Mouse (Mus musculus) liver (tissue): ENCODE measurements around the gene Gm10840.

Experiments used
- DNase-seq: peaks from one replicate; pipeline ENCODE4 v3.0.0-alpha.2; 2020; ENCODE audit warnings: mixed read lengths

The Gm10840 gene

GRCm38 (mm10) chr11:106159921-106160840, 469 bp upstream of the Gm10840 start:
- peak; percentile 75 for DNase-seq

GRCm38 (mm10) chr11:106162237-106162636, 1.6 kb downstream of the Gm10840 start:
- DNase-seq, result no peak

DNA sequence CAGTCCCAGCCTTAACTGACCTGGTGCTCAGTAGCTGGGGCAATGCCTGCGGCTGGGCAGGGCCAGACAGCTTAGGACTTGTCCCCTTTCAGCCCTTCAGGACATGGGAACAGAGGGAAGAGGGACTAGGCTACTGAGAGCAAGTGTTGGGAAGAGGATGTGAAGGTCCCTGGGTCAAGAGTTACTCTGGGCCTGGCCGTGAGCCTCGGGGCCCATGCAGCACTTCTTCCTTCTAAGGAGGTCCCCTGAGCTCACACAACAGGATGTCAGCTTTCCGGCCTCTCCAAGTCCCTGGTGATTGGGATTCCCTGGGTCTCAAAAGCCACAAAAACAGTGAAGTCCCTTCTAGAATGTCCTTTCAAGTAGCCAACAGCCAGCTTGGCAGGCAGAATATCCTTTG, 2.9 kb downstream of the Gm10840 start:
- DNase-seq, result no peak

GRCm38 (mm10) chr11:106164601-106165180, 4.0 kb downstream of the Gm10840 start:
- no peak for DNase-seq

GRCm38 (mm10) chr11:106167435-106167834, 6.8 kb downstream of the Gm10840 start:
- DNase-seq, result no peak

GRCm38 (mm10) chr11:106170807-106171206, 10.2 kb downstream of the Gm10840 start:
- peak; percentile 24 for DNase-seq

- DNase-seq, result no peak
Measured at GRCm38 (mm10) chr11:106173228-106173627, 12.6 kb downstream of the Gm10840 start.

DNA sequence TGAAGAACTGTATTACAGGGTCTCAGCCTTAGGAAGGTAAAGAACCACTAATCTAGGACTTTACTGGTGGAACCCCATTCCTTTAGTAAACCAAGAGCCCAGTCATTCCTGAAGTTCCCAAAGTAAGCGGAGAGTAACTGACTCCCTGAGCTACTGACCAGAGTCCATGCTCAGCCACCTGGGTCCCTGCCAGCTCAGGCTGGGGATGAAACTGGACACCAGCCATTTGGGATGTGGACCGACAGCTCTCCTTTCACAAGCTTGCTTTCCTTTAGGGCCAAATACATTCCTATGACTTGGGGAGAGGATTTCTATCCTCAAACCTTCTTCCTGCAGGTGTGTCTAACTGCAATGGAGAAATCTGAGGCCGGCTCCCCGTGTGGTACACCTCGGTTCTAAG, 13.7 kb downstream of the Gm10840 start:
- DNase-seq, result no peak

- DNase-seq, result no peak
Measured at GRCm38 (mm10) chr11:106175081-106175480, 14.4 kb downstream of the Gm10840 start.

GRCm38 (mm10) chr11:106176372-106176771, 15.7 kb downstream of the Gm10840 start:
- DNase-seq, result no peak

DNA sequence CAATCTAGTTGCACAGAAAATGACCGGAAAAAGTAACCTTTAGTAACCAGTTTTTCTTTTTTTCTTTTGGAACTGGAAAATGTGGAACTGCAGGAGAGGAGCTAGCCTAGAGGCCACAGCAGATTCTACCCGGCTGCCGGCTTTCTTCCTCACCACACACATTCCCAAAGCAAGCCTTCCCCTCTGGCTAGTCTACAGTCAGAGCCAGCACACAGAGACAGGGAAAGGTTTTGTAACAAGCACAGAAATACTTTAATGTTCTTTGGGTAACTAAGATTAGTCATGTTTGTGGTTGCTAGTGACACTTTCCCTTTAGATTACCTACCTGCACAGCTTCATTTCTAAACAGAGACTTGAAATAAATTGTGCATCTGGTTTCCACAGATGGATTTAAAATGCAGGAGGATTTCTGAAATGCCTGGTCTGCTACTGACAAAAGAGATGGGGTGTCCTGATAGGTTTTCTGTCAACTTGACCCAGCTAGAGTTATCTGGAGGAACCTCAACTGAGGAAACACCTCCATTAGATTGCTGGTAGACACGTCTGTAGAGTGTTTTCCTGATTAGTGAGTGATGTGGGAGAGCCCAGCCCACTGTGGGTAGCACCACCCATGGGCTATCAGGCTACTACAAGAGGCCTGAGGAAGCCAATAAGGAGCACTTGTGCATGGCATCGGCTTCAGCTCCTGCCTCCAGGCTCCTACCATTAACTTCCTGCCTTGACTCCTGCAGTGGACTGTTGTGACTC, 17.6 kb downstream of the Gm10840 start:
- peak; percentile 67 for DNase-seq

GRCm38 (mm10) chr11:106179711-106180448, 19.2 kb downstream of the Gm10840 start:
- DNase-seq, result no peak

- DNase-seq, result no peak
Measured at GRCm38 (mm10) chr11:106180449-106180801, 19.8 kb downstream of the Gm10840 start.

DNA sequence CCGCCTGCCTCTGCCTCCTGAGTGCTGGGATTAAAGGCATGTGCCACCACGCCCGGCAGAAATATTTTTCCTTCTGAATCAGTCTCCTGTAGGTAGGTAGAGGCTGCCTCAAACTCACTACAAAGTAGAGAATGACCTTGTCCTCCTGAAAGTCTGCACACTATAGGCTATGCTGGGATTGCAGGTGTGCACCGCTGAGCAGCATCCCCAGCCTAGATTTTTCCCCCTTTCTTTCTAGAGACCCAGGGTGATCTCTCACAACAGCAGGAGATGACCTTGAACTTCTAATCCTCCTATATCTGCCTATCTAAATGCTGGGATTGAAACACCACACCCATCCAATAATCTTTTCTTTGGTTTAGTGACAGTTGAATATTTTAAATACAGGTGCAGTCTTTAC, 26.7 kb downstream of the Gm10840 start:
- no peak for DNase-seq

DNA sequence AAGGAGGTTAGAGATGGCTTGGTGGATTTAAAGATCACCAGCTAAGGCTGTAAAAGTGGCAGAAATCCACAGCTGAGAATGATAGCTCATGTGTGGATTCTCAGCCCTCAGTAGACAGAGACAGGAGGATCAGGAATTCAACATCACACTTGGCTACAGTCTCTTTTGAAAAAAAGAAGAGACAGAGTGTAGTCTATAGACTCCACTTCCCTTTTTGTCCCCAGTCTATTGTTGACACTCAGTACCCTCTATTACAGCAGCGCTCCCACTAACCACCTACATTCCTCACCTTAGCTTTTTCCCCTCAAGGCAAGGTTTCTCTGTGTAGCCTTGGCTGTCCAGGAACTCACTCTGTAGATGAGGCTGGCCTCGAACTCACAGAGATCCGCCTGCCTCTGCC, 31.1 kb downstream of the Gm10840 start:
- DNase-seq, result no peak

- DNase-seq, result no peak
Measured at GRCm38 (mm10) chr11:106192241-106192640, 31.6 kb downstream of the Gm10840 start.

- DNase-seq, result peak; percentile 56
Measured at GRCm38 (mm10) chr11:106192657-106193370, 32.2 kb downstream of the Gm10840 start.

GRCm38 (mm10) chr11:106193371-106194154, 32.9 kb downstream of the Gm10840 start:
- DNase-seq, result peak; percentile 99

DNA sequence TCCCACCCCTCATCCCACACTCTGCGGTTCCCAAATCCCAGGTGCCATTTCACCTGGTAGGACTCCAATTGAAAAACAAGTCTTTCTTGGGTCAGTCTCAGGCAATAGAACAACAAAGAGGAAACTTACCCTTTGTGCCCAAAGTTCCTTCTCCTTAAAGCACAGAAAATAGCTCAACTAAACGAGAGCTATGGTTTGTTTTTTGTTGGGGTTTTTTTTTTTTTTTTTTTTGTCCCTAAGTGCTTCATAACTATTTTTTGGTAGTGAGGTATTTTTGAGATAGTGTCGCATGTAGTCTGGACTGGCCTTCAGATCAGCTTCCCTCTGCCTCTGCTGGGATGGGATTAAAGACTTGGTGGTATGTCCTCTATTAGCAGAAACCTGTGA, 33.5 kb downstream of the Gm10840 start:
- DNase-seq, result no peak

DNA sequence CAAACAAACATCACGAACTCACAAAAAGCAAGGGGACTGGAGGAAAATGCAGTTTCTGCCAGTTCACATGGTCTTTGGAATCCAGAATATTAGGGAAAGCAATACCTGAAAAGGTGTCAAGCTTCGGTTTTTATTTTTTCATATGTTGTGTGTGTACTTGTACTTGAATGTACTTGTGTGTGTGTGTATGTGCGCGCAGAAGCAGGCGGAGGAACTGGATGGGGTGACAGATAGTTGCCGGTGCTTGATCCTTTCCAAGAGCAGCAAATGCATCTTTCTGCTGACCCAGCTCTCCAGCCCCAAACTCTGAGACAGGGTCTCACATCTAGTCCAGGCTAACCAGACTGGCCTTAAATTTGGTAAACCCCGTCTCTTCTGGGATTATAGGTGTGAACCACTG, 34.2 kb downstream of the Gm10840 start:
- no peak for DNase-seq

DNA sequence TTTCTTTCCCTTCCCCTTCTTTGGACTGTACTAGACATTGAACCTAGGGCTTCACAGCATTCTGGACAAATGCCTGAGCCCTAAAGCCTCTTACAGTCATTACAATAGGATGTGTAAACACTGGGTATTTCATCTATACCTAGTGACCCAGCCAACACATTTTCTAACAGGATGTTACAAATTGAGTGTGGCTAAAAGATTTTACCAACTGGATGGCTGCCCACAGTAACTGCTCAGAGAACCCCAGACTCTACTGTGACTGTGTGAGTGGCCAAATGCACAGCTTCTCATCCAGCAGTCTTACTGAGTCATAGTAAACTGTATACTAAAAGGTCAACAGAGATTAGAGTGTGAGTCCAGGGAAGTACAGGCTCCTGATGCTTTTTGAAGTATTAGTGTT, 34.7 kb downstream of the Gm10840 start:
- DNase-seq, result no peak
